Comparison of ENCODE assay signal across 14 mouse cellular contexts in the genomic region with DNA sequence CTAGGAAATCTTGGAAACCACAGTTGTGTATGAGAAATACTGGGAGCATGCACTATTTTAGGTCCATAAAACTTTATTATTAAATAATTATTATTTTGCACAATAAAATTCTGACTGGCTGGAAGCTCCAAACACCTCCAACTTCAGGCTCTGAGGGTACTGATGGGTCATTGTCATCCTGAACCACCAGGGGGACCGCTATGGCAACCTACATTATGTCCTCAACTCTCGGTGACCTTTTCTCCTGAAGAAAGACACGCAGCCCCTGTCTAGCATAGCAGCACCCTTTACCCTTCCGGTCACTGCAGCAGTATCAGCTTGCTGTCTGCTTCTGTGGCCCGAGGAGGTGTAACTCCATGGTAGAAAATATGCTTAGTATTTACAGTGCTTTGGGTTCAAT.
DNase-seq lines count a peak whose midpoint lies in the region; ATAC-seq and TF ChIP-seq lines count a peak whose summit lies in the region.
"Had no signal": no experiment of that assay in that cellular context is flagged by ENCODE, and none has a peak within 500 bp of the region (broad histone marks: within the 10 kb centered on the region; RNA-seq: fewer than 3 reads in every experiment).

No protein-coding gene starts in this region.

- no peaks in the 10 kb centered on the region for H3K4me1 ChIP-seq in heart, postnatal 0 days (ENCODE audit: control insufficient read depth, insufficient read depth)
- no peaks in the 10 kb centered on the region for H3K4me1 ChIP-seq in liver, postnatal 0 days (ENCODE audit: insufficient read depth)
- H3K4me1 ChIP-seq in liver, embryonic 11.5 days (replicated peaks; ENCODE audit: control insufficient read depth, insufficient read depth, low read length): no peaks in the 10 kb centered on the region
- no peaks in the 10 kb centered on the region for H3K4me1 ChIP-seq in small intestine, adult 2 months (ENCODE audit: control insufficient read depth, insufficient read depth, insufficient read length, low read length)
- H3K4me1 ChIP-seq: embryonic facial prominence, embryonic 12.5 days; forebrain, embryonic 13.5 days; midbrain, embryonic 10.5 days; stomach, embryonic 15.5 days had no signal

- intact Hi-C loops in heart, postnatal 36 days (cut with DNase I): no loop called here

- H3K27ac ChIP-seq in heart, postnatal 0 days (ENCODE audit: low read depth): no peak overlapping the region
- no peak overlapping the region for H3K27ac ChIP-seq in liver, postnatal 0 days (ENCODE audit: low read depth)
- H3K27ac ChIP-seq in liver, embryonic 11.5 days (ENCODE audit: low read depth, low read length): no peak overlapping the region
- no peak overlapping the region for H3K27ac ChIP-seq in small intestine, adult 2 months (ENCODE audit: insufficient read depth, low read depth, low read length)
- H3K27ac ChIP-seq: embryonic facial prominence, embryonic 12.5 days; forebrain, embryonic 13.5 days; lung, embryonic 15.5 days; midbrain, embryonic 10.5 days; stomach, embryonic 15.5 days had no signal

- no peak overlapping the region for H3K4me2 ChIP-seq in heart, postnatal 0 days (ENCODE audit: low read depth, low read length)
- no peak overlapping the region for H3K4me2 ChIP-seq in liver, postnatal 0 days (ENCODE audit: low read depth, low read length)
- no peak overlapping the region for H3K4me2 ChIP-seq in liver, embryonic 11.5 days
- H3K4me2 ChIP-seq: embryonic facial prominence, embryonic 12.5 days; forebrain, embryonic 13.5 days; lung, embryonic 15.5 days; stomach, embryonic 15.5 days had no signal

- no peak overlapping the region for H3K9ac ChIP-seq in heart, postnatal 0 days (replicated peaks; ENCODE audit: low read depth, low read length)
- H3K9ac ChIP-seq in liver, postnatal 0 days (replicated peaks): no peak overlapping the region
- H3K9ac ChIP-seq in liver, embryonic 11.5 days (ENCODE audit: low read depth, low read length): no peak overlapping the region
- H3K9ac ChIP-seq: embryonic facial prominence, embryonic 12.5 days; forebrain, embryonic 13.5 days; lung, embryonic 15.5 days; stomach, embryonic 15.5 days had no signal

- TF ChIP-seq EP300 in heart, postnatal 0 days (IDR thresholded peaks at IDR 0.05; ENCODE audit: low read depth): no peak
- TF ChIP-seq EP300 in liver, postnatal 0 days (IDR thresholded peaks at IDR 0.05; ENCODE audit: low read depth): no peak

- no peaks in the 10 kb centered on the region for H3K36me3 ChIP-seq in heart, postnatal 0 days (replicated peaks; ENCODE audit: control insufficient read depth, insufficient read depth, low read length)
- no peaks in the 10 kb centered on the region for H3K36me3 ChIP-seq in liver, postnatal 0 days (replicated peaks; ENCODE audit: insufficient read depth, low read length)
- no peaks in the 10 kb centered on the region for H3K36me3 ChIP-seq in liver, embryonic 11.5 days (ENCODE audit: control insufficient read depth, insufficient read depth, low read length)
- H3K36me3 ChIP-seq in small intestine, adult 2 months (ENCODE audit: control insufficient read depth, insufficient read depth, low read length): no peaks in the 10 kb centered on the region
- H3K36me3 ChIP-seq: embryonic facial prominence, embryonic 12.5 days; lung, embryonic 15.5 days; midbrain, embryonic 10.5 days; stomach, embryonic 15.5 days had no signal

- H3K9me3 ChIP-seq in heart, postnatal 0 days (replicated peaks; ENCODE audit: control insufficient read depth, low read length): no peaks in the 10 kb centered on the region
- no peaks in the 10 kb centered on the region for H3K9me3 ChIP-seq in liver, postnatal 0 days (ENCODE audit: low read length)
- H3K9me3 ChIP-seq in liver, embryonic 11.5 days (ENCODE audit: control insufficient read depth, low read length): no peaks in the 10 kb centered on the region
- H3K9me3 ChIP-seq: embryonic facial prominence, embryonic 12.5 days; forebrain, embryonic 13.5 days; lung, embryonic 15.5 days; midbrain, embryonic 10.5 days; stomach, embryonic 15.5 days had no signal

- ATAC-seq in heart, postnatal 0 days (ENCODE audit: insufficient read depth, low read depth): no peak
- no peak for ATAC-seq in liver, postnatal 0 days
- ATAC-seq in liver, embryonic 11.5 days (replicated peaks; ENCODE audit: low FRiP score): no peak
- no peak for ATAC-seq in erythroid progenitor cell, adult 5-6 weeks (replicated peaks; ENCODE audit: low FRiP score, poor library complexity, severe bottlenecking)
- ATAC-seq: forebrain, embryonic 13.5 days had no signal

- TF ChIP-seq CTCF in heart, postnatal 0 days (IDR thresholded peaks at IDR 0.05; ENCODE audit: low read depth): peak; percentile 41
- peak; percentile 20; the same call in 1 of the 2 replicates for TF ChIP-seq CTCF in liver, postnatal 0 days (IDR thresholded peaks at IDR 0.05; ENCODE audit: low read depth)
- peak; percentile 7; the same call in 1 of the 2 replicates for TF ChIP-seq CTCF in brain, embryonic 14.5 days (IDR thresholded peaks at IDR 0.05; ENCODE audit: borderline replicate concordance, extremely low read depth, insufficient read depth, insufficient read length)
- peak; percentile 22; the same call in 1 of the 2 replicates for TF ChIP-seq CTCF in small intestine, adult 2 months (IDR thresholded peaks at IDR 0.05; ENCODE audit: extremely low read depth, insufficient read length, insufficient replicate concordance, low read depth, low read length)

- 24% methylated on average over 5 of the region's 5 CpGs for WGBS in heart, postnatal 0 days
- WGBS in liver, postnatal 0 days (ENCODE audit: insufficient replicate concordance): 44% methylated on average over 5 of the region's 5 CpGs
- 34% methylated on average over 5 of the region's 5 CpGs for WGBS in liver, embryonic 11.5 days
- WGBS in small intestine, adult 2 months: 41% methylated on average over 5 of the region's 5 CpGs

- TF ChIP-seq POLR2A in brain, embryonic 14.5 days (IDR thresholded peaks at IDR 0.05; ENCODE audit: borderline replicate concordance, extremely low read depth, insufficient read depth, insufficient read length, poor library complexity, severe bottlenecking): no peak
- no peak for TF ChIP-seq POLR2A in small intestine, adult 2 months (IDR thresholded peaks at IDR 0.05; ENCODE audit: low read depth, low read length)

- no peak overlapping the region for H3K4me3 ChIP-seq in heart, postnatal 0 days (ENCODE audit: low read depth, low read length)
- H3K4me3 ChIP-seq in liver, postnatal 0 days (ENCODE audit: low read depth, low read length): no peak overlapping the region
- H3K4me3 ChIP-seq in liver, embryonic 11.5 days (ENCODE audit: low read depth, low read length): no peak overlapping the region
- H3K4me3 ChIP-seq in small intestine, adult 2 months (ENCODE audit: low read depth, low read length): no peak overlapping the region
- H3K4me3 ChIP-seq: embryonic facial prominence, embryonic 12.5 days; forebrain, embryonic 13.5 days; lung, embryonic 15.5 days; midbrain, embryonic 10.5 days; stomach, embryonic 15.5 days had no signal

- peaks cover 4% of the 10 kb centered on the region for H3K27me3 ChIP-seq in heart, postnatal 0 days (ENCODE audit: control insufficient read depth, insufficient read depth, low read length)
- H3K27me3 ChIP-seq in liver, postnatal 0 days (ENCODE audit: insufficient read depth, low read length): no peaks in the 10 kb centered on the region
- H3K27me3 ChIP-seq in liver, embryonic 11.5 days (replicated peaks; ENCODE audit: control insufficient read depth, insufficient read depth, low read length): no peaks in the 10 kb centered on the region
- H3K27me3 ChIP-seq in small intestine, adult 2 months (ENCODE audit: control insufficient read depth, insufficient read depth, low read length): no peaks in the 10 kb centered on the region
- H3K27me3 ChIP-seq: embryonic facial prominence, embryonic 12.5 days; forebrain, embryonic 13.5 days; stomach, embryonic 15.5 days had no signal

- DNase-seq in heart, postnatal 0 days (ENCODE audit: low spot score): peak; percentile 20
- DNase-seq in heart, postnatal 36 days: no peak
- DNase-seq in liver, postnatal 0 days: no peak
- DNase-seq in liver, embryonic 11.5 days (ENCODE audit: low spot score): no peak
- no peak for DNase-seq in brain, embryonic 14.5 days (ENCODE audit: low read depth)
- DNase-seq: cerebellum, adult 9-10 months; thymus, postnatal 25 days had no signal
